Mouse (Mus musculus): ENCODE measurements around the gene Ces1f.

Gene Ces1f

DNA sequence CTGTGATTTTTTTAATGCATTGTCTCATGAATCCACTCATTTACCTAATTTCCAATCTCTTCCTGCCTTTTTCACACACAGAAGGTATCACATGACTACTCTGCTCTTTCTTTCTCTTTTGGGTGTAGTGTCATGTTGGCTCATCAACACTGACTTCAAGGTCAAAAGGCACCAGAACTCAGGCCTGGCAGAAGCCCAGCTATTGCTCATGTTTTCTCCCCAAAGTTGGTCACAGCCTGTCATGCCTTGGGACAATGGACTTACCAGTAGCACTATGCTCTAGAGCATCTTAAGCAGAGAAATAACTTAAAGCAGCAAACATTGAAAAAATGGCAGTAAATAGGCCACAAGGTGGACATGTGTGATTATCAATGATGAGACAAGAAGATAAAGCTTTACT, 68.5 kb downstream of the Ces1f start:
- DNase-seq (ENCODE audit: low read depth, low spot score), result no peak
